Mouse (Mus musculus) stomach, embryonic 15.5 days (tissue): ENCODE measurements around the gene Mob3c. TPM values are rescaled to one million over a fixed set of nuclear protein-coding genes. Genes with fewer than 3 reads are reported as not detected.
A peak's percentile ranks its signal among the peaks of the same experiment; 100 is the strongest.

ENCODE experiments used
- ATAC-seq: fragments of 200-750 bp; cut with Nextera tagmentation; 2 replicates; pipeline ENCODE4 v1.8.0; 2017; ENCODE audit warnings: low read depth, moderate number of reproducible peaks, moderate TSS enrichment; ENCODE audit not compliant: insufficient read depth, low FRiP score
- H3K27ac ChIP-seq: fragments of 300-500 bp; sonication (generic); 2 replicates; pipeline ENCODE4 v1.5.1; 2015; ENCODE audit warnings: mild to moderate bottlenecking, inconsistent platforms
- H3K27me3 ChIP-seq: fragments of 300-500 bp; sonication (generic); replicated peaks from 2 replicates; pipeline ENCODE4 v1.6.1; 2015; ENCODE audit warnings: inconsistent platforms
- H3K36me3 ChIP-seq: fragments of 300-500 bp; sonication (generic); 2 replicates; pipeline ENCODE4 v1.6.1; 2015; ENCODE audit warnings: inconsistent platforms
- H3K4me1 ChIP-seq: fragments of 300-500 bp; sonication (generic); 2 replicates; pipeline ENCODE4 v1.6.1; 2015; ENCODE audit warnings: inconsistent platforms
- H3K4me2 ChIP-seq: fragments of 300-500 bp; sonication (generic); 2 replicates; pipeline ENCODE4 v1.6.1; 2015; ENCODE audit warnings: mild to moderate bottlenecking, inconsistent platforms
- H3K4me3 ChIP-seq: fragments of 300-500 bp; sonication (generic); replicated peaks from 2 replicates; pipeline ENCODE4 v1.5.1; 2015; ENCODE audit warnings: inconsistent platforms
- H3K9ac ChIP-seq: fragments of 300-500 bp; sonication (generic); 2 replicates; pipeline ENCODE4 v1.6.1; 2015; ENCODE audit warnings: inconsistent platforms
- H3K9me3 ChIP-seq: fragments of 300-500 bp; sonication (generic); 2 replicates; pipeline ENCODE4 v1.6.1; 2016; ENCODE audit warnings: inconsistent platforms
- WGBS: fragments of 180-500 bp; shearing (Covaris S2); methylation state at CpG from one replicate; pipeline ENCODE4 v1.1.7; 2015; 5-methylcytosine and 5-hydroxymethylcytosine counted together
- polyA plus RNA-seq: library from polyadenylated mRNA; unstranded; fragments of >200 nt; fragmentation: Nextera tagmentation; extraction: Ambion mirVana; gene quantifications from 2 replicates; pipeline ENCODE4 v1.2.1, GENCODE M21; 2015

The Mob3c gene
- polyA plus RNA-seq = 11.8 and 13.5 TPM in 2 replicates

GRCm38 (mm10) chr4:115827888-115828571, at the start of gene Mob3c:
TSS of gene Mob3c (plus strand) at chr4:115828092.
- peak within 1 kb of the TSS; percentile 99 for H3K4me3 ChIP-seq
- peak within 1 kb of the TSS; percentile 60 for H3K9ac ChIP-seq
- H3K27me3 ChIP-seq = no peaks in the 10 kb centered on the region
- ATAC-seq = peak; percentile 96
- H3K27ac ChIP-seq = peak within 1 kb of the TSS; percentile 91
- H3K9me3 ChIP-seq = no peaks in the 10 kb centered on the region
- H3K4me1 ChIP-seq = peaks cover 12% of the 10 kb centered on the region; the same call in 1 of the 2 replicates
- under 1% methylated on average over 49 of the region's 57 CpGs for WGBS
- peak within 1 kb of the TSS; percentile 79 for H3K4me2 ChIP-seq
- peaks cover 13% of the 10 kb centered on the region for H3K36me3 ChIP-seq

DNA sequence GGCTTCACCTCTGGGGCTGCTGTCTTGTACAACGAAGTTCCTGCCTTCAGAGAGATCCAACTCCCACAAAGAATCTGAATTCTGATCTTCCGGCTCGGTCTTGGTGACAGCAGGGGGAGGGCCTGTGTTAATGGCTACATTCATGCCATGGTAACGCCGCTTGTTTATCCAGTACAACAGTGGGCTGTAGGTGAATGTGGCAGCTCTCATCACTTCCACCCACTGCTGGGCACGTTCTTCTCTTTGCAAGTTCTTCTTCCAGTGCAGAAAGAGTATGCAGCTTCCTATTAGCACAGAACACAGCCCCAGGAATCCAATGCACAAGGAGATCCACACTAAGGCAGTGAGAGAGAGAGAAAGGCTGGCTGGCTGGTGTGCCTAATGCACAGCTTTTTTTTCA, 47.6 kb upstream of the Mob3c start:
- no peak for ATAC-seq
- Histone ChIP-seq H3K4me3 (no peak overlapping the region), H3K36me3 (peaks cover 9% of the 10 kb centered on the region), H3K4me1 (0 out of 2 replicates have a peak, but pooled peaks cover 3% of the 10 kb centered on the region), H3K27me3 (no peaks in the 10 kb centered on the region), H3K4me2 (no peak overlapping the region), H3K27ac (no peak overlapping the region), H3K9me3 (no peaks in the 10 kb centered on the region), H3K9ac (no peak overlapping the region)
- 43% methylated on average over 6 of the region's 6 CpGs for WGBS

GRCm38 (mm10) chr4:115780918-115781317, 47.0 kb upstream of the Mob3c start, which contains the start of gene Tex38:
TSS of gene Tex38 (minus strand) at chr4:115781018.
- Histone ChIP-seq H3K36me3 (peaks cover 9% of the 10 kb centered on the region), H3K4me2 (no peak within 1 kb of the TSS), H3K4me3 (no peak within 1 kb of the TSS), H3K9me3 (no peaks in the 10 kb centered on the region), H3K27ac (no peak within 1 kb of the TSS), H3K9ac (no peak within 1 kb of the TSS), H3K4me1 (0 out of 2 replicates have a peak, but pooled peaks cover 3% of the 10 kb centered on the region), H3K27me3 (no peaks in the 10 kb centered on the region)
- WGBS = 78% methylated on average over 3 of the region's 3 CpGs
- ATAC-seq = no peak

DNA sequence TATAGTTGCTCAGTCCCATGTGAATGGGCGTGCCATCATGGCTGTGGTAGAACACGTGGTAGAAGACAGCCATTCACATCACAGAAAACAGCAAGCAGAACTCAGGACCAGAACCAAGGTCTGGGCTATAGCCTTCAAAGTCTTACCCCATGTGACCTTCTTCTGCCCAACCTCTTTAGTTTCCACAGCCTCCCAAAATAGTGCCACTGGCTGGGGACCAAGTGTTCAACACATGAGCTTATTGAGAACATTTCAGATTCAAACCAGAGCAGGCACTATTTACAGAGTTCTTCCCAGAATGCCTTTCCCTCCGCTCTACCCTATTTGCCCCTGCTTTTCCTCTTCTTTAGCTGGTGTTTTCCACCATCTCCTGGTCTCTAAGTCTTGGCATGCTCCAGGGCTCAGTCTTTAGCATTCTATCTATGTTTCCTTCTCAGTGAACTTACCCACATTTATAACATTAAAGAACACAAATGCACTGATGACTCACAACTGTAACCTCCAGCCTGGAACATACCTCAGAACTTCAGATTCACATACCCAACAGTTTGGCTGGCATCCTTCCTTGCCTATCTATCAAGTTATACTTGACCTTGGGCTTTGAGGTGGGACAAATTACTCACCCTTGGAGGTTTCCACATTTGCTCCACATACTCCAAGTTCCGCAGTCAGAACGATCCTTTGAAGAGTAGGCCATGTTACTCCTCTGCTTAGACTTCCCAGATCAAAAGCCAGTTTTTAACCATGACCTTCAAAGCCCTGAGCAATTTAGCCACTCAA, 45.7 kb upstream of the Mob3c start:
- no peak overlapping the region for H3K9ac ChIP-seq
- 85% methylated on average over 5 of the region's 5 CpGs for WGBS
- ATAC-seq = no peak

GRCm38 (mm10) chr4:115784769-115785510, 43.0 kb upstream of the Mob3c start, which contains the start of gene Atpaf1:
TSS of gene Atpaf1 (plus strand) at chr4:115784812.
- WGBS = under 1% methylated on average over 69 of the region's 69 CpGs
- 0 out of 2 replicates have a peak, but pooled peaks cover 3% of the 10 kb centered on the region for H3K36me3 ChIP-seq
- 0 out of 2 replicates have a peak, but pooled peaks cover 3% of the 10 kb centered on the region for H3K4me1 ChIP-seq
- peak; percentile 88 for ATAC-seq
- no peaks in the 10 kb centered on the region for H3K9me3 ChIP-seq
- peak within 1 kb of the TSS; percentile 55 for H3K27ac ChIP-seq
- peak within 1 kb of the TSS; percentile 67 for H3K4me3 ChIP-seq
- peak within 1 kb of the TSS; percentile 84 for H3K4me2 ChIP-seq
- H3K9ac ChIP-seq = peak within 1 kb of the TSS; percentile 61
- H3K27me3 ChIP-seq = no peaks in the 10 kb centered on the region

More for the DNA sequence above, 45.7 kb upstream of the Mob3c start:
- H3K4me2 ChIP-seq = no peak overlapping the region
- no peak overlapping the region for H3K4me3 ChIP-seq
- H3K27me3 ChIP-seq = no peaks in the 10 kb centered on the region
- peaks cover 5% of the 10 kb centered on the region; the same call in 1 of the 2 replicates for H3K36me3 ChIP-seq
- no peak overlapping the region for H3K27ac ChIP-seq
- no peaks in the 10 kb centered on the region for H3K9me3 ChIP-seq
- H3K4me1 ChIP-seq = 0 out of 2 replicates have a peak, but pooled peaks cover 3% of the 10 kb centered on the region

- Histone ChIP-seq H3K36me3 (0 out of 2 replicates have a peak, but pooled peaks cover 3% of the 10 kb centered on the region), H3K9ac (peak overlapping the region; percentile 61), H3K4me1 (0 out of 2 replicates have a peak, but pooled peaks cover 3% of the 10 kb centered on the region), H3K4me2 (peak overlapping the region; percentile 84), H3K4me3 (peak overlapping the region; percentile 67), H3K27me3 (no peaks in the 10 kb centered on the region), H3K27ac (peak overlapping the region; percentile 55; the same call in 1 of the 2 replicates), H3K9me3 (no peaks in the 10 kb centered on the region)
- peak; percentile 16; the same call in 1 of the 2 replicates for ATAC-seq
- 47% methylated on average over 7 of the region's 7 CpGs for WGBS
These were observed 42.3 kb upstream of the Mob3c start for GRCm38 (mm10) chr4:115785511-115786034.

GRCm38 (mm10) chr4:115790864-115791263, 37.0 kb upstream of the Mob3c start:
- no peak overlapping the region for H3K9ac ChIP-seq
- H3K4me2 ChIP-seq = no peak overlapping the region
- no peak for ATAC-seq
- no peaks in the 10 kb centered on the region for H3K4me1 ChIP-seq
- H3K4me3 ChIP-seq = no peak overlapping the region
- no peaks in the 10 kb centered on the region for H3K9me3 ChIP-seq
- no peak overlapping the region for H3K27ac ChIP-seq
- peaks cover 5% of the 10 kb centered on the region; the same call in 1 of the 2 replicates for H3K36me3 ChIP-seq
- no peaks in the 10 kb centered on the region for H3K27me3 ChIP-seq
- 83% methylated on average over 3 of the region's 3 CpGs for WGBS

DNA sequence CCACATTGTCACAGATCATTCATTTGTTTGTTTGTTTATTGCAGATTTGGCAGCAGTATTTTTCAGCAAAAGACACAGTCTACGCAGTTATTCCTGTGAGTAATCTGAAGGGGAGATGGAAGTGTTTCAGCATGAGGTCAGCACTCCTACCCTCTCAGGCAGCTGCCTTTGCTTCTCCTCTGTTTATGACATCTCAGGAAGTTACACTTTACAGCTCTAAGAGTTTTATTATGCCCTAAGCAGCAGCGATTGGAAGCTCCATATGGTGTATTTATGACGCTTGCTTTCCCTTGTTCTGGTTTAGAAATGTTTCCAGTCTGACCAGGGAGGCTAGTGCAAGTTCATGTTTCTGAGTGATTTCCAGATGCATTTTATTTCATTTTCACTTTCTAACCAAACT, 32.5 kb upstream of the Mob3c start:
- Histone ChIP-seq H3K9me3 (no peaks in the 10 kb centered on the region), H3K4me3 (no peak overlapping the region), H3K27ac (no peak overlapping the region), H3K4me2 (no peak overlapping the region), H3K9ac (no peak overlapping the region), H3K4me1 (no peaks in the 10 kb centered on the region), H3K27me3 (no peaks in the 10 kb centered on the region), H3K36me3 (peaks cover 19% of the 10 kb centered on the region)
- 61% methylated on average over 3 of the region's 3 CpGs for WGBS
- no peak for ATAC-seq

- Histone ChIP-seq H3K27ac (no peak overlapping the region), H3K4me1 (no peaks in the 10 kb centered on the region), H3K9ac (no peak overlapping the region), H3K36me3 (peaks cover 19% of the 10 kb centered on the region), H3K9me3 (no peaks in the 10 kb centered on the region), H3K4me3 (no peak overlapping the region), H3K4me2 (no peak overlapping the region), H3K27me3 (no peaks in the 10 kb centered on the region)
- 78% methylated on average over 3 of the region's 3 CpGs for WGBS
- no peak for ATAC-seq
These were observed 27.9 kb upstream of the Mob3c start for GRCm38 (mm10) chr4:115799981-115800380.

- no peak overlapping the region for H3K9ac ChIP-seq
- no peaks in the 10 kb centered on the region for H3K27me3 ChIP-seq
- H3K4me2 ChIP-seq = no peak overlapping the region
- H3K4me1 ChIP-seq = no peaks in the 10 kb centered on the region
- 76% methylated on average over 4 of the region's 4 CpGs for WGBS
- peaks cover 10% of the 10 kb centered on the region; the same call in 1 of the 2 replicates for H3K36me3 ChIP-seq
- ATAC-seq = no peak
- no peak overlapping the region for H3K4me3 ChIP-seq
- H3K9me3 ChIP-seq = no peaks in the 10 kb centered on the region
- no peak overlapping the region for H3K27ac ChIP-seq
These were observed 15.6 kb upstream of the Mob3c start for GRCm38 (mm10) chr4:115812326-115812725.

DNA sequence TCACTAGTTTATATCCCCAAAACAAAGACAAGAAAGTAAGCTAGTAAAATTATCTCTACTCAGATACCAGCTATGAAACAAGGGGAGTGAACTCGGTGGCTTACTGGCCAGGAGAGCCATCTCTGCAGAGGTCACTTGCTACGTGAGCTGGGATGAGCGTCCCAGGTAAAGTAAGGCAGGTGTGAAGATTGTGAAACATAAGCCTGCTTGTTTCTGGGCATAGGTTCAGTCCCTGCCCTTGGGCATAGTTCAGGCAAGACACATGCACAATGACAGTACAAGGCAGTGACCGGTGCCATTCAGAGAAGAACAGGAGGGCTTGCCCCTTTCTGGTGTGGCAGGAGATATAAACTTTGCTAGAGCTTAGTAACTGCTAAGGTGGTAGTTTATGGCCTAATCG, 12.3 kb upstream of the Mob3c start:
- H3K27me3 ChIP-seq = no peaks in the 10 kb centered on the region
- H3K4me1 ChIP-seq = no peaks in the 10 kb centered on the region
- H3K4me2 ChIP-seq = no peak overlapping the region
- no peak overlapping the region for H3K9ac ChIP-seq
- H3K9me3 ChIP-seq = no peaks in the 10 kb centered on the region
- ATAC-seq = no peak
- WGBS = 88% methylated on average over 5 of the region's 5 CpGs
- H3K36me3 ChIP-seq = peaks cover 10% of the 10 kb centered on the region; the same call in 1 of the 2 replicates
- no peak overlapping the region for H3K27ac ChIP-seq
- H3K4me3 ChIP-seq = no peak overlapping the region
